Mouse (Mus musculus) urinary bladder, adult 18-20 months (tissue): ENCODE results near the gene Cox6b1.

ENCODE experiments used
- DNase-seq, 2 experiments: peaks; one replicate each; pipeline ENCODE4 v3.0.0; 2022; ENCODE audit warnings: low spot score in 2 of 2, mixed read lengths in 2 of 2

Cox6b1 gene

DNA sequence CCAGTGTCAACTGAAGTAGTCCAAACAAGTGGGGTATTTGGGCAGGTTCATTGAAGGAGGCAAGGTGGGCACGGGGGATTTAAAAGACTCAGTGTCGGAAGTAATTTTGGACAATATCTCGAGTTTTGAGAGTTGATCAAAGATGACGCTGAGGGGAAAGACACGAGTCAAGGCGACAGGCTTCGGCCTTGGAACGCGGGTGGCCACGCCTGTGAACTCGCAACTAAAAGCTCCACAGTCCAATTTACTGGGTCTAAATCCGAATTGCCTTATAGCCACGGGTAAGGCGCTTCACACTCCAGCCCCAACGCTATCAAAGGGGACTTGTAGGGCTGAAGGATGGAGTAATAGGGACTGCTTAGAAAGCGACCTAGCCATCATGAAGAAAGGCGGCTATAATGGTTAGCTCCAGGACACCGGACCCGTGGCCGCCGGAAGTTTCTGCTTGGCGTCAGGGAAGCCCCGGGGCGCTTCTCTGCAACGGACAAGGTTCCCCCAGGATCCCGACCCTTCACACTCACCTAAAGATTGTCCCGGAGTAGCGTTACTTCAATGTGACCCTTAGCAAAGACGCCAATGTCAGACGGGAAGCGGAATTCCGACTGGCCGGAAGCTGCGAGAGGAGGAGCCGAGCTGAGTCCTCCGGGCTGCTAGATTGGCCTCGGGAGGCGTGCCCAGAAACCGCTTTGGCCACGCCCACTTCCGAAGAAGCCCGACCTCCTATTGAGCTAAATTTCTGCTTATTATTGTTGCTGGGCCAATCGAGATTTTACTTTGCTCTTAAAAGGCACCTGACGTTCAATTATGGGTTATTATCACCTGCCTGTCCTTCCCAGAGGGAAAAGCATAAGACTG lies at the start of gene Cox6b1:
Gene Cox6b1, minus strand, starts transcription at position 622 of the 855 bp plus-strand sequence.
- DNase-seq = peak in 1 of 2 experiments; percentile 80

- DNase-seq = no peak
These were observed 45.5 kb upstream of the Cox6b1 start, which contains the start of gene Pmis2 for GRCm38 (mm10) chr7:30671480-30671879. Gene Pmis2, minus strand, starts transcription at chr7:30671605.

DNA sequence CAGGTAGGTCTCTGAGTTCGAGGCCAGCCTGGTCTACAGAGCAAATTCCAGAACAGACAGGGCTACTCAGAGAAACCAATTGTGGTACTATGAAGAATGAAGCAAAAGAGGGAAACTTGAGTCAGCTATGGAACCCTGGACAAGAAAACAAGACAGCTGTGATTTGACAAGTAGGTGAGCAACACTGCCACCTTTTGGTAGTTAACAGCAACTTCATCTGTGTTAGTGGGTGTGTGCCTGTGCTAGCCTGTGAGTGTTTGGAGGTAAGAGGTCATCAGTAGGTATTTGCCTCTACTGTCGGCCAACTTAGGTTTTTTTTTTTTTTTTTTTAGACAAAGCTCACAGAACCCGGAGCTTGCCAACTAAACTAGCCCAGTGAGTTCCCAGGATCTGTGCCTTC lies 43.3 kb upstream of the Cox6b1 start:
- DNase-seq = no peak

- peak in 1 of 2 experiments; percentile 18 for DNase-seq
These were observed 39.4 kb upstream of the Cox6b1 start for GRCm38 (mm10) chr7:30665321-30665720.

- peak; percentile 77 to 91 for DNase-seq
These were observed 38.7 kb upstream of the Cox6b1 start, which contains the start of gene Haus5 for GRCm38 (mm10) chr7:30664529-30665200. Gene Haus5, minus strand, starts transcription at chr7:30664994.

DNA sequence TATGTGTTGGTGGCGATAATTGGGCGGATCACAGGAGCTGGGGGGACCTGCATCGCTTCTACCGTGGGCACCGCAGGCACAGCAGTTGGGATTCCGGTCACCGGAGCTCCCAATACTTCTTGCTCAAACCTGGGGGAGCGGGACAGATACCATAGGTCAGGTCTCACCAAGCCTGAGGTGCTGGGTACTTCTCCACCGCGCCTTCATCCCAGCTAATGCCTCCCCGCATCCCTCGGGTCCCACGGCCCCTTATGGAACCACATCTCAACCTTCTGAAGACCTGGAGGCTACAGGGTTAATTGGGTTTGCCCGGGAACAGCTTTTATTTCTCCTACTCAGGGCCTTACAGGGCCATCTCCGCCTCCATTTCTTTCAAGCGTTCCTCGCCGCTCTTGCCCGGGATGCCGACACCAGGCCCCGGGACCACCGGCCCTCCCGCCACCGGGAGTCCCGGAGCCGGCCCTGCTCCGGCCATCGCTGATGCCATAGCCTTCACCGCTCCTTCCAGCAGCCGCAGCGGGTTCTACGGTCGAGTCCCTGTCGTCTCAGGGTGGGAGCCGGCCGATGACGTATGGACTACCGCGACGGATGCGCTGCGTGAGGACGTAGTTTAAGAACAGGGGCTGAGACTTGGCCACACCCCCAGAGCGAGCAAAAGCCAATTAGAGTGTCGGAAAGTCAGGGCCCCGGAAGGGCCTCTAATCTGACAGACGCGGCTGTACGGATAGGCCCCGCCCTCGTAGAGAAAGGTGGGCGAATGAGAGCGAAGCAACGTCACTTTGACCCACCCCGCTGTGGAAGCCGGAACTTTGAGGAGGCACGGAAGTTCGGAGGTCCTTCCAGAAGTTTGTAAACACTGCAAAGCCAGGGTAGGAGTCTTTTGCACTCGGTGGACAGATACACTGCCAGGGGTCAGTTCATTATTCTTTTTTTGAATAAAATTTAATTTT lies 23.9 kb upstream of the Cox6b1 start, which contains the start of gene Rbm42:
Gene Rbm42, minus strand, starts transcription at position 727 of the 950 bp plus-strand sequence.
- peak; percentile 96 to 98 for DNase-seq

DNA sequence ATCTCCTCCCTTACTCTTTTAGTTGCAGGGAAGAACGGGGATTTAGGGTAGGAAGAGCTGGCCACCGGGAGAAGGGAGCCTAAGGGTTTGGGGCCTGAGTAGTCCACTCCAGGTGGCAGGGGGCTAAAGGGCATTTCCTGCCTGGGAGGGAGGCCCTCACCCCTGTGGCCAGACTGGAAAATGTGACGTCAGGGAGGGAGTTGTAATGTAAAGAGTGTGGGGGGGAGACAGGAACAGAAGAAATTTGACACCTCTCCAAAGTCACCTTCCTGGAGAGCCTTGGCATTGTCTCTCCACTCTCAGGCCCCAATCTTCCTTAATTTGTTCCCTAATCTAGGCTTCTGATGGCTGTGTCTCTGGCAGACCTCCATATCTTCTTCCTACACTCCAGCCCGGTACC lies 13.1 kb upstream of the Cox6b1 start:
- DNase-seq = no peak

DNA sequence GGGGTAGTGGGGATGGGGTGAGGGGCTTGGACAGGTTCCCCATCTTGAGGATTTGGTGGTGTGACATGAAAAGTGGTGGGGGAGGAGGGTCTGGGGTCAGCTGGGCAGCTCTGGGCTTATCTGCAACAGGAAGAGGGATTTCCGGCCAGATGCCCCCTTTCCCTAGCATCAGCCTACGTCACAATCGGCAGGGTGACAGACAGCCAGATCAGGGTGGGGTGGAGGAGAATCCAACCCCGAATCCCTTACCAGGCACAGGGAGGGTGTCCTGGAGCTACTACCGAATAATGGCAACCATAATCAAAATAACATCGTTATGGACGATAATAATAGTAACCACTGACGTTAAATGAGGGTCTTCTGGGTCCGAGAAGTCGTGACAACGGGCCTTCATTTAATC lies 10.4 kb upstream of the Cox6b1 start:
- DNase-seq = no peak

GRCm38 (mm10) chr7:30635752-30636151 lies 9.8 kb upstream of the Cox6b1 start, which contains the start of gene Etv2:
Gene Etv2, minus strand, starts transcription at chr7:30635852.
- no peak for DNase-seq

DNA sequence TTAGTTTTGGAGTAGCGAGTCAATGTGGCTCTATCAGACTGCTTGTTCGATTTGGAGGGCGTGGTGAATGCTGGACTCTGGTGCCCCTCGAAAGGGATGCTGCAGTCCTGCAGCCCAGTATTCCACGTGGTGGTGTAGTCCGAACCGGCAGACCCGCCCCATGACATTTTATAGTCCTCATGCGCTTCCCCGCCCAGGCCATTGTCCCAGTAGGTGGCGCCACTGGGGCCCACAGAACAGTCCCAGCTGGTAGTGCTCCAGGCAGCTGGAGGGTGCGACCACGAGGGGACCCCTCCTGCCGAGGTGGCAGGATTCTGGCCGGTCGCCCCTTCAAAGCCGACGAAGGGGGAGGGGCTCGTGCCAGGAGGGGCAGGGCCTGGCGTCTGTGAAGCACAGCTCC lies 8.7 kb upstream of the Cox6b1 start:
- no peak for DNase-seq

DNA sequence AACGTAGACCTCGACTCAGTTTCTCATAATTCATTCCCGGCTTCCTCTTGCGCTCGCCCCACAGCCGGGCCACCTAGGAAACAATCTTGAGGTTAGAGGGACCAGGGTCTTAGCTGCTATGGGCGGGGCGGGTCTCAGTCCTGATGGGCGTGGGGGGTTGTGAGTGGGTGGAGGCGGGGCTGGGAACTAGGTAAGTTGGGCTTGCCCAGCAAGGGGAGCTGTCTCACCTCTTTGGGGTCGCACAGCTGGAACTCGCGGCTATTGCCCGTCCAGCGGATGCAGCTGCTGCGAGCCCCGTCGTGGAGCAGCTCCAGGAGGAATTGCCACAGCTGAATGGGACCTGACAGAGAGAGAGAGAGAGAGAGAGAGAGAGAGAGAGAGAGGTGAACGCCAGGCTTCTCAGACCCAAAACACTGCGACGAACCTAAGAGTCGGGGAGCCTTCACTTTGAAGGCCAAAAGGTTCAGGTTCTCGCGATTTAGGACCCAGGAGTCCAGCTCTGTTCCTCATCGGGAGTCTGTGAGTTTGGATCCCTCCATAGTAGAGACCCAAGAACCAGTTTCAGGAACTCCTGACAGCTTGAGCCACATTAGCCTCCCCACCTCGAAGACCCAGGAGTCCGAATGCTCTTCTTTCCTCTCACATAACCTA lies 7.9 kb upstream of the Cox6b1 start:
- no peak for DNase-seq

- DNase-seq = no peak
These were observed 3.1 kb upstream of the Cox6b1 start for GRCm38 (mm10) chr7:30629013-30629412.

DNA sequence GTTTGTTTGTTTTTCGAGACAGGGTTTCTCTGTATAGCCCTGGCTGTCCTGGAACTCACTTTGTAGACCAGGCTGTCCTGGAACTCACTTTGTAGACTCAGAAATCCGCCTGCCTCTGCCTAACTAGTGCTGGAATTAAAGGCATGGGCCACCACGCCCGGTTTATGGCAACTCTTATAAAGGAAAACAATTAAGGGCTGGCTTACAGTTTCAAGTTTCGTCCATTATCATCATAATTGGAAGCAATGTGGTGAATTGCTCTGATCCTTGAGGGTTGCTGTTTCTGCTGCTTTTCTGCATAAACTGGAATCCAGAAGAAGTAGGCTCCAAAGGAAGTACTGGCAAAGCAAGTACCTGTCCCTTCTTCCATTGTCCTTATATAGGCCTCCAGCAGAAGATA lies 696 bp upstream of the Cox6b1 start:
- no peak for DNase-seq

GRCm38 (mm10) chr7:30619202-30619601 lies 6.7 kb downstream of the Cox6b1 start:
- DNase-seq = no peak

GRCm38 (mm10) chr7:30618658-30619057 lies 7.3 kb downstream of the Cox6b1 start:
- DNase-seq = no peak

DNA sequence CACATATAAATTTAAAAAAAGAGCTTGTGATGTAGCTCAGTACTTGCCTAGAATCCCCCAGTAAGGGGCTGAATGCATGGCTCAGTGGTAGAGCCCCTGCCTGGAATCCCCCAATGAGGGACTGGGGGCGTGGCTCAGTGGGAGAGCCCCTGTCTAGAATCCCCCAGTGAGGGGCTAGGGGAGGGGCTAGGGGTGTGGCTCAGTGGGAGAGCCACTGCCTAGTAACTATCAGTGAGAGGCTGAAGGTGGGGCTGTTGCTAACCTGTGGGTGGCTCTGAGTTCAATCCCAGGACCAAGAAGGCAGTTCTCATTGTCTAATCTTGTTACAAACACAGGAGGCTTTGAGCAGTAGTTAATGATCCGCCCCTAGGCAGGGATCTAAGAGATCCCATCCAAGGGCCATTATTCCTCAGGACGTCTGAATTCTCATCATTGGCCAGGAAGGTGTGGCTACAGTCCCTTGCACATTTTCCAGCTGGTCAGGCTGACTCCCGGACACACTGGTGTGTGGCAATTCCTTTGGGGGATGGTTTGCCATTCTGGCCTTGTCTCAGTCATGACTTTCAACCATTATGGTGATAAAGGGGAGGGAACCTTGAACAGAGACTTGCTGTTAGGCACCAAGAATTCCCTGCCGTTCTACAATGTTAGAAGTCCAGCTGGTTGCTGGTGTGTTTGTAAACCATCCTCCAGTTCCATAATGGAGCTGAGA lies 10.7 kb downstream of the Cox6b1 start:
- no peak for DNase-seq

GRCm38 (mm10) chr7:30614454-30614853 lies 11.5 kb downstream of the Cox6b1 start:
- no peak for DNase-seq

DNA sequence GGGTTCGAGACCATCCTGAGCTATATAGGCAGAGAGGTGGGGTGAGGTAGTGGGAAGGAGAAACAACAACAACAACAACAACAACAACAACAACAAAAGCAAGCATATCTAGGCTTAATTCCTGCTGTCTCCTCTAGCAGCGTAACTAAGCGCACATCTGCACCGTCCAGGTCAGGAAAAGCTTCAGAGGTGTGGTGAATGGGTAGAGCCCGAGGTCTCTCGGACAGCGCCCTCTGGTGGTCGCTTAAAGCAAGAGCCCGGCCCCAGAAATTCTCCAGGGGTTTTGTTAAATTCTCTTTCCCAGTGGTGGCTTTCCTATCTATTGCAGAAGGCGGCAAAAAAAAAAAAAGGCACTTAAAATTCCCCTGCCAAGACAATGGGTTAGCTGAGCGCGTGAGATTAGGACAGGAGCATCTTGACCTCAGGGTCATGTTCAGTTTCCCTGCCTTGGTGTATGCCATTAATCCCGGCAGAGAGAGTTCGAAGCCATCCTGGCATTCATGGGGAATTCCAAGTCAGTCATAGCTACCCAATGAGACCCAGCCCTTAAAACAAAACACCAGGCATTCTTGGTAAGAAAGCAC lies 12.3 kb downstream of the Cox6b1 start:
- peak in 1 of 2 experiments; percentile 53 for DNase-seq

DNA sequence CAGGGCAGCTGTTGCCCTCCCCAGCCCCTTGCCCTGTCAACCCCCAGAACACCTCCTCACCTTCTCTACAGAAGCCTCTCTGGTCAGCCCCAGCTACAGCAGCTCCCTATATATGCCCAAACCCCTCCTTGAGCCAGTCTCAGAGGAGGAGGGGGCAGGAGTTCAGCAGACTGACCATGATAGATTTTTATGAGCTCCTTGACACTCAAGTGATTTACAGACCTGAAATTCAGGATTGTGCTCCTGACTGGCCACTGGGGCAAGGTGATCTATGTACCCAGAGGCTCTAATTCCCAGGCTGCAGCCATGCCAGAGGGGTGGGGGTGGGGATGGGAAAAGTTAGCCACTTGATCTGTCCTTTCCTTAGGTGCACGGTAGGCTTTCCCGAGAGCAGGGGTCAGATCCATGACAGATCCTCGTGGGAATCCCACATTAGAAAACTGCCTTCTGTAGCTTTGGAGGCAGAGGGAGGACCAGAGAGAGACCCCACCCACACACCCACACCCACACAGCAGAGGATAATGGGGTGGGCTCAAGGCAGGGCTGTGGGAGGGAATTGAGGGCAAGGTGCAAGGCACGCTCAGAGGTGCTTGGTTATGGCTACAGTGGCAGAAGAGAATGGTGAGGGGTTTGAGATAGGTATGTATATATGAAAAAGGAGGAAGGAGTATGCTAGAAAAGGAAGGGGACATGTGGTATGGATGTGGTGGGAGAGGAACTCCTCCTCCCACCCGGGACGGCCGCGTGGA lies 13.1 kb downstream of the Cox6b1 start, which contains the start of gene Upk1a:
Gene Upk1a, minus strand, starts transcription at position 194 of the 749 bp plus-strand sequence.
- DNase-seq = peak in 1 of 2 experiments; percentile 60
